31 mouse cellular contexts compared by ENCODE assay signal in genomic region chr7:132330179-132330578, GRCm38 (mm10).
"Had no signal": no experiment of that assay in that cellular context is flagged by ENCODE, and none has a peak within 500 bp of the region (broad histone marks: within the 10 kb centered on the region; RNA-seq: fewer than 3 reads in every experiment).

No protein-coding gene starts in this region.

- H3K9ac ChIP-seq: limb, embryonic 12.5 days; limb, embryonic 13.5 days; limb, embryonic 15.5 days; liver, embryonic 12.5 days; liver, embryonic 13.5 days; liver, embryonic 14.5 days; liver, embryonic 15.5 days; liver, postnatal 0 days; lung, embryonic 14.5 days; lung, embryonic 15.5 days; midbrain, embryonic 12.5 days; midbrain, embryonic 13.5 days; midbrain, embryonic 15.5 days had no signal

- H3K36me3 ChIP-seq: limb, embryonic 10.5 days; limb, embryonic 12.5 days; limb, embryonic 13.5 days; limb, embryonic 15.5 days; liver, embryonic 12.5 days; liver, embryonic 13.5 days; liver, embryonic 15.5 days; lung, embryonic 15.5 days; midbrain, embryonic 10.5 days; midbrain, embryonic 12.5 days; midbrain, embryonic 13.5 days; midbrain, embryonic 15.5 days had no signal

- DNase-seq: left cerebral cortex, postnatal 4 days; liver; liver, embryonic 13.5 days; liver, postnatal 0 days; lung, adult 18-20 months; lung, adult 2 months; lung, embryonic 14.5 days; lung, postnatal 10 days; lung, postnatal 14 days; lung, postnatal 36 days; lung, postnatal 4 days; midbrain, embryonic 14.5 days had no signal

- H3K4me3 ChIP-seq: limb, embryonic 10.5 days; limb, embryonic 12.5 days; limb, embryonic 13.5 days; limb, embryonic 15.5 days; liver, embryonic 12.5 days; liver, embryonic 13.5 days; liver, embryonic 15.5 days; lung, embryonic 15.5 days; megakaryocyte, embryonic 14.5 days; midbrain, embryonic 10.5 days; midbrain, embryonic 12.5 days; midbrain, embryonic 13.5 days; midbrain, embryonic 15.5 days; myocyte had no signal

- H3K27me3 ChIP-seq: limb, embryonic 12.5 days; limb, embryonic 13.5 days; limb, embryonic 15.5 days; liver, embryonic 12.5 days; liver, embryonic 13.5 days; liver, embryonic 15.5 days; lung, embryonic 15.5 days; midbrain, embryonic 13.5 days; midbrain, embryonic 15.5 days had no signal

- H3K27ac ChIP-seq: limb, embryonic 12.5 days; limb, embryonic 13.5 days; limb, embryonic 15.5 days; liver, embryonic 12.5 days; liver, embryonic 13.5 days; liver, embryonic 14.5 days; liver, embryonic 15.5 days; lung, embryonic 15.5 days; macrophage; midbrain, embryonic 12.5 days; midbrain, embryonic 13.5 days; midbrain, embryonic 15.5 days had no signal

- ATAC-seq: liver, embryonic 12.5 days; liver, postnatal 0 days; lung, postnatal 0 days; midbrain, embryonic 13.5 days; midbrain, embryonic 15.5 days; midbrain, embryonic 16.5 days had no signal

- H3K4me2 ChIP-seq: limb, embryonic 12.5 days; limb, embryonic 13.5 days; limb, embryonic 15.5 days; liver, embryonic 11.5 days; liver, embryonic 12.5 days; liver, embryonic 13.5 days; liver, embryonic 15.5 days; lung, embryonic 14.5 days; lung, embryonic 15.5 days; midbrain, embryonic 11.5 days; midbrain, embryonic 12.5 days; midbrain, embryonic 13.5 days; midbrain, embryonic 15.5 days had no signal

- H3K9me3 ChIP-seq: limb, embryonic 10.5 days; limb, embryonic 12.5 days; limb, embryonic 13.5 days; limb, embryonic 15.5 days; liver, embryonic 12.5 days; liver, embryonic 13.5 days; liver, embryonic 15.5 days; lung, embryonic 15.5 days; megakaryocyte, embryonic 14.5 days; midbrain, embryonic 10.5 days; midbrain, embryonic 12.5 days; midbrain, embryonic 13.5 days; midbrain, embryonic 15.5 days had no signal
